15 mouse cellular contexts compared by ENCODE assay signal in genomic region chr2:165525609-165526008, GRCm38 (mm10). TPM values are rescaled to one million over a fixed set of nuclear protein-coding genes. Genes with fewer than 3 reads are reported as not detected.
A peak's percentile ranks its signal among the peaks of the same experiment; 100 is the strongest.
DNase-seq lines count a peak whose midpoint lies in the region; ATAC-seq and TF ChIP-seq lines count a peak whose summit lies in the region.
"Had no signal": no experiment of that assay in that cellular context is flagged by ENCODE, and none has a peak within 500 bp of the region (broad histone marks: within the 10 kb centered on the region; RNA-seq: fewer than 3 reads in every experiment).

No protein-coding gene starts in this region.

- ATAC-seq in intestine, postnatal 0 days = no peak
- ATAC-seq in intestine, embryonic 15.5 days = no peak
- no peak for ATAC-seq in midbrain, embryonic 14.5 days (ENCODE audit: low FRiP score, low TSS enrichment)
- no peak for ATAC-seq in midbrain, embryonic 11.5 days (ENCODE audit: low FRiP score)
- ATAC-seq: intestine, embryonic 16.5 days; midbrain, embryonic 16.5 days had no signal

- H3K27ac ChIP-seq in intestine, postnatal 0 days (ENCODE audit: low read depth, low read length) = no peak overlapping the region
- no peak overlapping the region for H3K27ac ChIP-seq in intestine, embryonic 15.5 days
- H3K27ac ChIP-seq in midbrain, embryonic 14.5 days (replicated peaks; ENCODE audit: low read depth, low read length) = no peak overlapping the region
- no peak overlapping the region for H3K27ac ChIP-seq in midbrain, embryonic 11.5 days (ENCODE audit: low read depth, low read length)
- H3K27ac ChIP-seq: forebrain, embryonic 12.5 days had no signal

- H3K27me3 ChIP-seq in intestine, postnatal 0 days (replicated peaks; ENCODE audit: control insufficient read depth, insufficient read depth, low read length) = no peaks in the 10 kb centered on the region
- no peaks in the 10 kb centered on the region for H3K27me3 ChIP-seq in intestine, embryonic 15.5 days (replicated peaks)
- H3K27me3 ChIP-seq in midbrain, embryonic 14.5 days (ENCODE audit: control insufficient read depth, insufficient read depth, low read length) = no peaks in the 10 kb centered on the region
- no peaks in the 10 kb centered on the region for H3K27me3 ChIP-seq in midbrain, embryonic 11.5 days (ENCODE audit: control insufficient read depth, insufficient read depth, low read length)
- H3K27me3 ChIP-seq: forebrain, embryonic 12.5 days had no signal

- H3K9ac ChIP-seq in intestine, postnatal 0 days (ENCODE audit: low read depth, low read length) = no peak overlapping the region
- H3K9ac ChIP-seq in intestine, embryonic 15.5 days = no peak overlapping the region
- no peak overlapping the region for H3K9ac ChIP-seq in midbrain, embryonic 14.5 days (replicated peaks; ENCODE audit: low read length)
- no peak overlapping the region for H3K9ac ChIP-seq in midbrain, embryonic 11.5 days (ENCODE audit: low read length)
- H3K9ac ChIP-seq: forebrain, embryonic 12.5 days had no signal

- DNase-seq in cerebellum, postnatal 25 days = peak; percentile 19 to 49
- no peak for DNase-seq in cerebellum, adult 9-11 months
- peak; percentile 35 for DNase-seq in midbrain, embryonic 14.5 days
- DNase-seq in midbrain, embryonic 11.5 days (ENCODE audit: low spot score, missing footprints) = no peak
- no peak for DNase-seq in brain, embryonic 14.5 days (ENCODE audit: low read depth)
- DNase-seq in frontal cortex, postnatal 25 days (ENCODE audit: low spot score in 2 of 2) = no peak
- DNase-seq: embryo, embryonic 11 days; heart, postnatal 4 days had no signal

- H3K9me3 ChIP-seq in intestine, postnatal 0 days (ENCODE audit: control insufficient read depth) = no peaks in the 10 kb centered on the region
- H3K9me3 ChIP-seq in intestine, embryonic 15.5 days = no peaks in the 10 kb centered on the region
- no peaks in the 10 kb centered on the region for H3K9me3 ChIP-seq in midbrain, embryonic 14.5 days (ENCODE audit: control insufficient read depth, low read length)
- H3K9me3 ChIP-seq in midbrain, embryonic 11.5 days (ENCODE audit: control insufficient read depth, low read length) = no peaks in the 10 kb centered on the region
- H3K9me3 ChIP-seq: forebrain, embryonic 12.5 days; G1E had no signal

- WGBS in intestine, postnatal 0 days = 53% methylated on average over 4 of the region's 4 CpGs
- 48% methylated on average over 4 of the region's 4 CpGs for WGBS in intestine, embryonic 15.5 days
- 64% methylated on average over 4 of the region's 4 CpGs for WGBS in midbrain, embryonic 14.5 days
- 53% methylated on average over 4 of the region's 4 CpGs for WGBS in midbrain, embryonic 11.5 days

- TF ChIP-seq POLR2A in brain, embryonic 14.5 days (IDR thresholded peaks at IDR 0.05; ENCODE audit: borderline replicate concordance, extremely low read depth, insufficient read depth, insufficient read length, poor library complexity, severe bottlenecking) = no peak

- no peak overlapping the region for H3K4me3 ChIP-seq in intestine, postnatal 0 days (ENCODE audit: low read depth, low read length)
- no peak overlapping the region for H3K4me3 ChIP-seq in intestine, embryonic 15.5 days (replicated peaks)
- no peak overlapping the region for H3K4me3 ChIP-seq in midbrain, embryonic 14.5 days (replicated peaks; ENCODE audit: low read depth, low read length)
- H3K4me3 ChIP-seq in midbrain, embryonic 11.5 days (ENCODE audit: low read depth, low read length) = no peak overlapping the region
- H3K4me3 ChIP-seq: forebrain, embryonic 12.5 days had no signal

- H3K4me1 ChIP-seq in intestine, postnatal 0 days (replicated peaks; ENCODE audit: control insufficient read depth, insufficient read depth, low read length) = no peaks in the 10 kb centered on the region
- no peaks in the 10 kb centered on the region for H3K4me1 ChIP-seq in intestine, embryonic 15.5 days (replicated peaks)
- H3K4me1 ChIP-seq in midbrain, embryonic 14.5 days (ENCODE audit: control insufficient read depth, insufficient read depth, low read length) = no peaks in the 10 kb centered on the region
- H3K4me1 ChIP-seq in midbrain, embryonic 11.5 days (ENCODE audit: control insufficient read depth, insufficient read depth, low read length) = peaks cover 4% of the 10 kb centered on the region

- TF ChIP-seq CTCF in intestine, postnatal 0 days (IDR thresholded peaks at IDR 0.05; ENCODE audit: low read depth) = peak; percentile 28
- TF ChIP-seq CTCF in brain, embryonic 14.5 days (IDR thresholded peaks at IDR 0.05; ENCODE audit: borderline replicate concordance, extremely low read depth, insufficient read depth, insufficient read length) = peak; percentile 32; the same call in 1 of the 2 replicates

- H3K4me2 ChIP-seq in intestine, postnatal 0 days (replicated peaks; ENCODE audit: low read depth) = no peak overlapping the region
- no peak overlapping the region for H3K4me2 ChIP-seq in intestine, embryonic 15.5 days (replicated peaks)
- no peak overlapping the region for H3K4me2 ChIP-seq in midbrain, embryonic 14.5 days (ENCODE audit: low read length)
- no peak overlapping the region for H3K4me2 ChIP-seq in midbrain, embryonic 11.5 days
- H3K4me2 ChIP-seq: forebrain, embryonic 12.5 days had no signal

- no peaks in the 10 kb centered on the region for H3K36me3 ChIP-seq in intestine, postnatal 0 days (ENCODE audit: control insufficient read depth, insufficient read depth)
- no peaks in the 10 kb centered on the region for H3K36me3 ChIP-seq in intestine, embryonic 15.5 days
- H3K36me3 ChIP-seq in midbrain, embryonic 14.5 days (ENCODE audit: control insufficient read depth, insufficient read depth, low read length) = no peaks in the 10 kb centered on the region
- no peaks in the 10 kb centered on the region for H3K36me3 ChIP-seq in midbrain, embryonic 11.5 days (ENCODE audit: control insufficient read depth, insufficient read depth, low read length)
- H3K36me3 ChIP-seq: forebrain, embryonic 12.5 days; G1E had no signal

RNA-seq across cellular contexts. Expression of gene Slc2a10, which starts 22.0 kb away (rescaled TPM):
- 1.6 and 2.1 TPM in 2 replicates for polyA plus RNA-seq in intestine, postnatal 0 days (2015; fragmentation: Nextera tagmentation; extraction: Ambion mirVana)
- polyA plus RNA-seq in intestine, embryonic 15.5 days (2015; fragmentation: Nextera tagmentation; extraction: Ambion mirVana) = 4.0 and 4.7 TPM in 2 replicates
- polyA plus RNA-seq in midbrain, embryonic 14.5 days (2014; fragmentation: Nextera tagmentation; extraction: Ambion mirVana) = 0.94 and 1.8 TPM in 2 replicates
- polyA plus RNA-seq in midbrain, embryonic 11.5 days (2014; fragmentation: Nextera tagmentation; extraction: Ambion mirVana) = 2.8 TPM in 2 replicates
- 2.4 and 3.2 TPM in 2 replicates for polyA plus RNA-seq in brain, embryonic 14.5 days (2012; rRNA removed)
- polyA plus RNA-seq: G1E had no signal

RNA-seq across cellular contexts. Expression of gene Trp53rka, which starts 32.5 kb away (rescaled TPM):
- 10.8 and 10.9 TPM in 2 replicates for polyA plus RNA-seq in intestine, postnatal 0 days (2015; fragmentation: Nextera tagmentation; extraction: Ambion mirVana)
- 29.1 and 30.6 TPM in 2 replicates for polyA plus RNA-seq in intestine, embryonic 15.5 days (2015; fragmentation: Nextera tagmentation; extraction: Ambion mirVana)
- 42.8 and 44.9 TPM in 2 replicates for polyA plus RNA-seq in midbrain, embryonic 14.5 days (2014; fragmentation: Nextera tagmentation; extraction: Ambion mirVana)
- 46.2 and 49.3 TPM in 2 replicates for polyA plus RNA-seq in midbrain, embryonic 11.5 days (2014; fragmentation: Nextera tagmentation; extraction: Ambion mirVana)
- polyA plus RNA-seq in brain, embryonic 14.5 days (2012; rRNA removed) = 40.4 and 43.8 TPM in 2 replicates

RNA-seq across cellular contexts. Expression of gene Slc13a3, which starts 52.6 kb away (rescaled TPM):
- 0.10 TPM in 1 of 2 replicates, not detected in the other for polyA plus RNA-seq in intestine, postnatal 0 days (2015; fragmentation: Nextera tagmentation; extraction: Ambion mirVana)
- 0.36 and 0.51 TPM in 2 replicates for polyA plus RNA-seq in intestine, embryonic 15.5 days (2015; fragmentation: Nextera tagmentation; extraction: Ambion mirVana)
- 3.9 and 5.5 TPM in 2 replicates for polyA plus RNA-seq in midbrain, embryonic 14.5 days (2014; fragmentation: Nextera tagmentation; extraction: Ambion mirVana)
- 1.4 and 2.1 TPM in 2 replicates for polyA plus RNA-seq in midbrain, embryonic 11.5 days (2014; fragmentation: Nextera tagmentation; extraction: Ambion mirVana)
- 4.7 and 5.1 TPM in 2 replicates for polyA plus RNA-seq in brain, embryonic 14.5 days (2012; rRNA removed)
- polyA plus RNA-seq: C2C12, G1E had no signal

Comparison
In these comparisons a context has a peak if more than half of its experiments do, and no peak if none do; other contexts are left out.
1. DNase-seq: peak in cerebellum, postnatal 25 days (2 of 2) and midbrain, embryonic 14.5 days (single experiment); none in cerebellum, adult 9-11 months (single experiment), midbrain, embryonic 11.5 days (single experiment), brain, embryonic 14.5 days (single experiment) and frontal cortex, postnatal 25 days (0 of 2).